Mouse (Mus musculus) liver, embryonic 15.5 days (tissue): ENCODE measurements at regions not wholly inside any gene's neighbourhood (a gene's known extent, or its start where the extent isn't known, plus 50 kb on each side); places are given as distances from the start of the nearest gene placed in this dataset.

Experiments
- ATAC-seq: fragments of 200-750 bp; cut with Nextera tagmentation; 2 replicates; pipeline ENCODE4 v1.8.0; 2017; ENCODE audit warnings: moderate number of reproducible peaks, mild to moderate bottlenecking, moderate library complexity; ENCODE audit not compliant: insufficient read depth
- H3K27ac ChIP-seq: fragments of 300-500 bp; sonication (generic); replicated peaks from 2 replicates; pipeline ENCODE4 v1.5.1; 2015; ENCODE audit warnings: mild to moderate bottlenecking, inconsistent platforms
- H3K27me3 ChIP-seq: fragments of 300-500 bp; sonication (generic); 2 replicates; pipeline ENCODE4 v1.6.1; 2015; ENCODE audit warnings: mild to moderate bottlenecking, inconsistent platforms
- H3K36me3 ChIP-seq: fragments of 300-500 bp; sonication (generic); replicated peaks from 2 replicates; pipeline ENCODE4 v1.6.1; 2015; ENCODE audit warnings: moderate library complexity, mild to moderate bottlenecking, inconsistent platforms
- H3K4me1 ChIP-seq: fragments of 300-500 bp; sonication (generic); replicated peaks from 2 replicates; pipeline ENCODE4 v1.6.1; 2015; ENCODE audit warnings: inconsistent platforms
- H3K4me2 ChIP-seq: fragments of 300-500 bp; sonication (generic); 2 replicates; pipeline ENCODE4 v1.6.1; 2015; ENCODE audit warnings: moderate library complexity, mild to moderate bottlenecking, inconsistent platforms
- H3K4me3 ChIP-seq: fragments of 300-500 bp; sonication (generic); replicated peaks from 2 replicates; pipeline ENCODE4 v1.5.1; 2015; ENCODE audit warnings: mild to moderate bottlenecking, inconsistent platforms
- H3K9ac ChIP-seq: fragments of 300-500 bp; sonication (generic); 2 replicates; pipeline ENCODE4 v1.6.1; 2015; ENCODE audit warnings: moderate library complexity, mild to moderate bottlenecking, inconsistent platforms
- H3K9me3 ChIP-seq: fragments of 300-500 bp; sonication (generic); replicated peaks from 2 replicates; pipeline ENCODE4 v1.6.1; 2016; ENCODE audit warnings: inconsistent platforms
- WGBS: fragments of 180-500 bp; shearing (Covaris S2); methylation state at CpG from one replicate; pipeline ENCODE4 v1.1.7; 2015; ENCODE audit warnings: mixed read lengths; ENCODE audit not compliant: insufficient replicate concordance; 5-methylcytosine and 5-hydroxymethylcytosine counted together

- 51% methylated on average over 4 of the region's 4 CpGs for WGBS
- no peaks in the 10 kb centered on the region for H3K4me1 ChIP-seq
These were observed 194.5 kb upstream of the Ttc29 start for GRCm38 (mm10) chr8:78018430-78019180.

GRCm38 (mm10) chr8:78021473-78021872 lies 191.6 kb upstream of the Ttc29 start:
- Histone ChIP-seq H3K27ac (no peak overlapping the region), H3K4me1 (no peaks in the 10 kb centered on the region), H3K4me2 (no peak overlapping the region), H3K9ac (no peak overlapping the region), H3K27me3 (no peaks in the 10 kb centered on the region), H3K36me3 (no peaks in the 10 kb centered on the region), H3K4me3 (no peak overlapping the region), H3K9me3 (no peaks in the 10 kb centered on the region)
- no peak for ATAC-seq
- WGBS: 30% methylated on average over 2 of the region's 2 CpGs

More at GRCm38 (mm10) chr8:78018430-78019180, 194.5 kb upstream of the Ttc29 start:
- Histone ChIP-seq H3K4me3 (no peak overlapping the region), H3K9me3 (no peaks in the 10 kb centered on the region), H3K27ac (no peak overlapping the region), H3K27me3 (no peaks in the 10 kb centered on the region), H3K4me2 (no peak overlapping the region), H3K9ac (no peak overlapping the region), H3K36me3 (no peaks in the 10 kb centered on the region)
- no peak for ATAC-seq

DNA sequence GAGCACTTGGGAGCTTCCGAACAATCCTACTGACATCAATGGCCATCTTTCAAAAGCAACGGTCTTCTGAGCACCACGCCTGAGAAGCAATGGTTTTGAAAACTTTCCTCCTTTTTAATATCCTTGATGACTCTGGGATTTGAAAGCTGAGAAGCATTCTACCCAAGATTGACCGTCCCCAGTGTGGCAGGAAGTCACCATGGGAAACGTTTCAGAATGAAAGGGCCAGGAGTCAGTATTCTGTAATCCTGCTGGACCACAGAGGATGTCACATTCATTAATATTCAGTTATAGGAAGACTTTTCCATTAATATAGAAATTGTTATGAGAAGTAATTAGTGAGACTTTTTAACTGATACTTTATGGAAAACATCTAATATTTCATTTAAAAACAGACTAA lies 190.1 kb upstream of the Ttc29 start:
- 53% methylated on average over 5 of the region's 5 CpGs for WGBS
- H3K4me1 ChIP-seq: no peaks in the 10 kb centered on the region
- H3K9me3 ChIP-seq: no peaks in the 10 kb centered on the region
- no peak overlapping the region for H3K4me2 ChIP-seq
- H3K9ac ChIP-seq: no peak overlapping the region
- H3K27ac ChIP-seq: no peak overlapping the region
- no peaks in the 10 kb centered on the region for H3K36me3 ChIP-seq
- H3K4me3 ChIP-seq: no peak overlapping the region
- H3K27me3 ChIP-seq: no peaks in the 10 kb centered on the region
- ATAC-seq: no peak

- 25% methylated on average over 7 of the region's 7 CpGs for WGBS
- Histone ChIP-seq H3K4me1 (no peaks in the 10 kb centered on the region), H3K9me3 (no peaks in the 10 kb centered on the region), H3K9ac (no peak overlapping the region), H3K36me3 (no peaks in the 10 kb centered on the region), H3K4me3 (no peak overlapping the region), H3K27ac (no peak overlapping the region), H3K27me3 (no peaks in the 10 kb centered on the region), H3K4me2 (no peak overlapping the region)
- ATAC-seq: no peak
These were observed 189.6 kb upstream of the Ttc29 start for GRCm38 (mm10) chr8:78023467-78023866.

DNA sequence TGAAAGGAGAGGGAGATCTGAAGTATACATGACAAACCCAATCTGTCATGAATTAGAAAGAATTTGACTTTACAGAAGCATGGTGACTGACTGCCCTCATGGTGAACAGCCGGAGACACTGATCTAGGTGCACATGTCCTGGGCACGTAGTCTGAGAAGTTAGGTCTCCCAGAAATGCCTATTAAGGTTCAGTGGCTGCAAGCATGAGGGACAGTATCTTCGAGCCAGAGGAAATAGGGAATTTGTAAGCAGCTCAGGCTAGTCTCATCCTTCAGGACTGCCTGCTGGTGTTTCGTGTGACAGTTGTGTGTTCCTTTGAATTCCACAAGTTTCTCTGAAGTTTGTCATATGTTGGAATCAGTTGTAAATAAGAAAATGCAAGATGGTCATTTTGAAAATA lies 189.2 kb upstream of the Ttc29 start:
- no peak for ATAC-seq
- Histone ChIP-seq H3K27ac (no peak overlapping the region), H3K9ac (no peak overlapping the region), H3K36me3 (no peaks in the 10 kb centered on the region), H3K4me1 (no peaks in the 10 kb centered on the region), H3K4me3 (no peak overlapping the region), H3K27me3 (no peaks in the 10 kb centered on the region), H3K9me3 (no peaks in the 10 kb centered on the region), H3K4me2 (no peak overlapping the region)
- WGBS: 52% methylated on average over 4 of the region's 4 CpGs

DNA sequence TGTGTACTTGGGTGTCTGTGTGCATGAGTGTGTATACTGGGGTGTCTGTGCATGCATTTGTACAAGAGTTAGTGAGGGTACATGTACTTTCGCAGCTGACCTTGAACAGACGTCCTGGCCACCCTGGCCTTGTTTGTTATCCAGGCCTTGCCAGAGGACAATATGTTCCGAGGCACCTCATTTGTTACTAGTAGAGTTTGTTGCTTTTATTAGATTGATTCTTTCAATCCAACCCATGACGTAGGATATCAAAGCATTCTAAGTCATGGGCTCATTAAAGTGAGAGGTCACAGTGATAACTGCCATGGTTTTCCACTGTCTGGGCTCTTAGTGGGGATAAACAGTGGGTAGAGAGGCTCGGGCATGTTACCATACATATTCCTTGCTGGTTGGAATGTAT lies 188.1 kb upstream of the Ttc29 start:
- WGBS: 65% methylated on average over 5 of the region's 5 CpGs
- no peak for ATAC-seq
- Histone ChIP-seq H3K36me3 (no peaks in the 10 kb centered on the region), H3K27me3 (no peaks in the 10 kb centered on the region), H3K4me1 (no peaks in the 10 kb centered on the region), H3K4me2 (no peak overlapping the region), H3K9me3 (no peaks in the 10 kb centered on the region), H3K27ac (no peak overlapping the region), H3K4me3 (no peak overlapping the region), H3K9ac (no peak overlapping the region)

DNA sequence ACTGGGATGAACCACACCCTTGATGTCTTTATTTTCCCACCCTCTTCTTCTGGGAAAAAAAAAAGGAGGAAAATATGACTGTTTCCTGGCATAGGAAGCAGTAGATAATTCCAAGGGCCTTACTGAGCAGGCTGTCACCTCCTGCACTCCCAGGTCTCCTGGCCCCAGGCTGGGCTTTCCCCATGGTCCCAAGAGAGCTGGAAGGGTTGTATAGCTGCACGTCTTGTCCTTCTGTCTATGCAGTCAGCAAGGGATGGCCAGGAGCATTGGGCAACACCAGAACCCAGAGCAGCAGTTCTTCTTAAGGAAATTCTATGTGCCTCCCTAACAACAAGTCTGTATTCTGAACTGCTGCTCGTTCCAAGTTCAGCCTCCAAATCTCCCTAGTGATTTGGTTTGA lies 185.7 kb upstream of the Ttc29 start:
- WGBS: 38% methylated on average over 2 of the region's 2 CpGs
- no peak for ATAC-seq
- no peak overlapping the region for H3K4me2 ChIP-seq
- no peak overlapping the region for H3K9ac ChIP-seq
- no peak overlapping the region for H3K4me3 ChIP-seq
- H3K36me3 ChIP-seq: no peaks in the 10 kb centered on the region
- no peaks in the 10 kb centered on the region for H3K27me3 ChIP-seq
- H3K9me3 ChIP-seq: no peaks in the 10 kb centered on the region
- H3K27ac ChIP-seq: no peak overlapping the region
- no peaks in the 10 kb centered on the region for H3K4me1 ChIP-seq

- no peak overlapping the region for H3K4me3 ChIP-seq
- H3K9ac ChIP-seq: no peak overlapping the region
- H3K4me2 ChIP-seq: no peak overlapping the region
- ATAC-seq: no peak
- 60% methylated on average over 1 of the region's 1 CpGs for WGBS
- no peaks in the 10 kb centered on the region for H3K4me1 ChIP-seq
- no peak overlapping the region for H3K27ac ChIP-seq
- no peaks in the 10 kb centered on the region for H3K36me3 ChIP-seq
- H3K27me3 ChIP-seq: no peaks in the 10 kb centered on the region
- no peaks in the 10 kb centered on the region for H3K9me3 ChIP-seq
These were observed 184.2 kb upstream of the Ttc29 start for GRCm38 (mm10) chr8:78028928-78029327.

- H3K27me3 ChIP-seq: no peaks in the 10 kb centered on the region
- WGBS: 71% methylated on average over 4 of the region's 4 CpGs
- H3K9me3 ChIP-seq: no peaks in the 10 kb centered on the region
- no peak overlapping the region for H3K9ac ChIP-seq
- H3K4me1 ChIP-seq: no peaks in the 10 kb centered on the region
- H3K27ac ChIP-seq: no peak overlapping the region
- no peak for ATAC-seq
- H3K4me3 ChIP-seq: no peak overlapping the region
- no peak overlapping the region for H3K4me2 ChIP-seq
- H3K36me3 ChIP-seq: no peaks in the 10 kb centered on the region
These were observed 181.3 kb upstream of the Ttc29 start for GRCm38 (mm10) chr8:78031811-78032210.

DNA sequence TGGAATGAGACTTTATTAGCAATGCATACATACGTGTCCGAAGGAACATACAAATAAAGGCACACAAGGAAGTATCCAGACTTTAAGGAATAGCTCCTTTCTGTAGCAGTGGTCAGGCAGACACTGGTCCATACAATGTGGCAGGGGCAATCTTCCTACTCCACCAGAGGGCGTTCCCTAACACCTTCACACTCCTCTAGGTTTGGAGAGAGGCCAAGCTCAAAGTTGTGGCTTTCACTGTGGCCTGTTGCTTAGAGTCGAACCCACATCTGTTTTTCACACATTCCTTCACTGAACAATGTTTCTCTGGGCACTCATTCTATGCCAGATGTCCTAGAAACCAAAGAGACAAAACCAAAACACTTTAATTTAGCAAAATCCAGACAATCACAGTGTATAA lies 178.4 kb upstream of the Ttc29 start:
- no peak overlapping the region for H3K4me2 ChIP-seq
- no peak overlapping the region for H3K9ac ChIP-seq
- WGBS: 47% methylated on average over 4 of the region's 4 CpGs
- no peaks in the 10 kb centered on the region for H3K4me1 ChIP-seq
- H3K36me3 ChIP-seq: no peaks in the 10 kb centered on the region
- H3K27me3 ChIP-seq: no peaks in the 10 kb centered on the region
- no peak overlapping the region for H3K27ac ChIP-seq
- H3K4me3 ChIP-seq: no peak overlapping the region
- no peaks in the 10 kb centered on the region for H3K9me3 ChIP-seq
- ATAC-seq: no peak

GRCm38 (mm10) chr8:78037218-78037617 lies 175.9 kb upstream of the Ttc29 start:
- H3K36me3 ChIP-seq: no peaks in the 10 kb centered on the region
- no peaks in the 10 kb centered on the region for H3K27me3 ChIP-seq
- no peaks in the 10 kb centered on the region for H3K4me1 ChIP-seq
- H3K9ac ChIP-seq: no peak overlapping the region
- H3K9me3 ChIP-seq: no peaks in the 10 kb centered on the region
- no peak overlapping the region for H3K4me2 ChIP-seq
- no peak for ATAC-seq
- WGBS: 58% methylated on average over 1 of the region's 1 CpGs
- no peak overlapping the region for H3K4me3 ChIP-seq
- no peak overlapping the region for H3K27ac ChIP-seq

DNA sequence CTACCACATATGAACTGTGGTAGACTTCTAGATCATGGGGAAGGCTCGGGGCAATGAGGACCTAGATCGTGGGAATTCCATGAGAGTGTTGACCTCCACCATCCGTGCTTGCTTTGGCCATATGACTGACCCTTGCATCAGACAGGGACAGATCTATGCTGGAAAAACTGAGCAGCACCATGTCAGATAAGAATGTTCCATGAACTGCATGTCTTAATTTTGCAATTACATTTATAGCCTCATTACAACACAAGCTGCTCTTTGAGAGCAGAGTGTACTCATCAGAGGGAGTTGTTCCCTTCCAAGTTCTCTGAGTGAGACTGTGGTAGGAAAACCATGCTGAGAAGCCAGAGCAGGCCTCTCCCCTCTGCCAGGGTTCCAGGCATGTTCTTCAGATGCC lies 166.4 kb upstream of the Ttc29 start:
- WGBS: 53% methylated on average over 3 of the region's 3 CpGs
- ATAC-seq: no peak
- H3K9me3 ChIP-seq: no peaks in the 10 kb centered on the region

More for the DNA sequence above, 166.4 kb upstream of the Ttc29 start:
- Histone ChIP-seq H3K9ac (no peak overlapping the region), H3K4me2 (no peak overlapping the region), H3K27me3 (no peaks in the 10 kb centered on the region), H3K4me3 (no peak overlapping the region), H3K27ac (no peak overlapping the region), H3K4me1 (no peaks in the 10 kb centered on the region), H3K36me3 (no peaks in the 10 kb centered on the region)
